Mouse (Mus musculus) MEL (cell line): ENCODE measurements around the gene Cmtr2. TPM values are rescaled to one million over a fixed set of nuclear protein-coding genes. Genes with fewer than 3 reads are reported as not detected.

ENCODE experiments used
- DNase-seq: peaks from one replicate; pipeline ENCODE4 v3.0.0; 2011; ENCODE audit warnings: low read depth, low spot score
- H3K27ac ChIP-seq: 2 replicates; pipeline ENCODE4 v1.5.1; 2012; ENCODE audit warnings: low read depth, mild to moderate bottlenecking, control low read depth, low read length, moderate library complexity; ENCODE audit not compliant: control insufficient read depth
- H3K27me3 ChIP-seq, 2 experiments: fragments of 150-350 bp in 1 of 2; sonication (generic) in 1 of 2; 2 replicates each; pipeline ENCODE4 v1.6.1; 2012; ENCODE audit warnings: low read length in 2 of 2, mild to moderate bottlenecking in 2 of 2, improper control_type of control experiment in 1 of 2, moderate library complexity in 1 of 2; ENCODE audit not compliant: insufficient read depth in 2 of 2, control insufficient read depth in 1 of 2
- H3K36me3 ChIP-seq, 2 experiments: 2 replicates each; pipeline ENCODE4 v1.6.1; 2012 to 2014; ENCODE audit warnings: low read length in 2 of 2, improper control_type of control experiment in 1 of 2, inconsistent platforms in 1 of 2, mild to moderate bottlenecking in 1 of 2; ENCODE audit not compliant: insufficient read depth in 2 of 2, control insufficient read depth in 1 of 2
- H3K4me1 ChIP-seq, 2 experiments: fragments of 150-350 bp in 1 of 2; sonication (generic) in 1 of 2; 2 replicates each; pipeline ENCODE4 v1.6.1; 2012; ENCODE audit warnings: low read length in 2 of 2, improper control_type of control experiment in 1 of 2, mild to moderate bottlenecking in 1 of 2; ENCODE audit not compliant: insufficient read depth in 2 of 2, control insufficient read depth in 1 of 2
- H3K4me3 ChIP-seq, 2 experiments: fragments of 150-350 bp in 1 of 2; sonication (generic) in 1 of 2; 2 replicates each; pipeline ENCODE4 v1.5.1; 2012; ENCODE audit warnings: low read depth in 2 of 2, low read length in 2 of 2, mild to moderate bottlenecking in 2 of 2, moderate library complexity in 2 of 2, control low read depth in 1 of 2, improper control_type of control experiment in 1 of 2; ENCODE audit not compliant: control insufficient read depth in 1 of 2, insufficient read depth in 1 of 2
- H3K79me2 ChIP-seq: 2 replicates; pipeline ENCODE4 v1.6.1; 2012; ENCODE audit warnings: mild to moderate bottlenecking, low read length, moderate library complexity; ENCODE audit not compliant: control insufficient read depth, poor library complexity, insufficient read depth
- H3K9ac ChIP-seq: 2 replicates; pipeline ENCODE4 v1.6.1; 2012; ENCODE audit warnings: low read depth, mild to moderate bottlenecking, control low read depth, low read length, moderate library complexity; ENCODE audit not compliant: control insufficient read depth, poor library complexity, severe bottlenecking
- H3K9me3 ChIP-seq: fragments of 150-350 bp; sonication (generic); replicated peaks from 2 replicates; pipeline ENCODE4 v1.6.1; 2012; ENCODE audit warnings: mild to moderate bottlenecking, low read length, improper control_type of control experiment, moderate library complexity; ENCODE audit not compliant: insufficient read depth
- BHLHE40 ChIP-seq: IDR thresholded peaks from 2 replicates; pipeline ENCODE4 v1.6.1; 2012; ENCODE audit warnings: low read depth, mild to moderate bottlenecking, inconsistent platforms, low read length, improper control_type of control experiment, borderline replicate concordance
- CHD1 ChIP-seq: IDR thresholded peaks from 2 replicates; pipeline ENCODE4 v1.6.1; 2012; ENCODE audit warnings: low read depth, mild to moderate bottlenecking, inconsistent platforms, low read length, improper control_type of control experiment
- CHD2 ChIP-seq: IDR thresholded peaks from 2 replicates; pipeline ENCODE4 v1.6.1; 2011; ENCODE audit warnings: low read length, improper control_type of control experiment
- ELF1 ChIP-seq: IDR thresholded peaks from 2 replicates; pipeline ENCODE4 v1.6.1; 2014; ENCODE audit warnings: low read depth, mild to moderate bottlenecking, inconsistent platforms, low read length, improper control_type of control experiment, moderate library complexity
- EP300 ChIP-seq, 2 experiments: IDR thresholded peaks; 2 replicates each; pipeline ENCODE4 v1.6.1; 2011; ENCODE audit warnings: improper control_type of control experiment in 2 of 2, low read length in 2 of 2, low read depth in 1 of 2, mild to moderate bottlenecking in 1 of 2
- ETS1 ChIP-seq: IDR thresholded peaks from 2 replicates; pipeline ENCODE4 v1.6.1; 2012; ENCODE audit warnings: low read depth, mild to moderate bottlenecking, inconsistent platforms, low read length, improper control_type of control experiment, moderate library complexity
- GABPA ChIP-seq: IDR thresholded peaks from 2 replicates; pipeline ENCODE4 v1.6.1; 2012; ENCODE audit warnings: low read depth, mild to moderate bottlenecking, inconsistent platforms, low read length, improper control_type of control experiment, moderate library complexity
- GATA1 ChIP-seq: IDR thresholded peaks from 2 replicates; pipeline ENCODE4 v1.6.1; 2011; ENCODE audit warnings: low read depth, low read length, improper control_type of control experiment
- HCFC1 ChIP-seq: IDR thresholded peaks from 2 replicates; pipeline ENCODE4 v1.6.1; 2012; ENCODE audit warnings: low read depth, mild to moderate bottlenecking, inconsistent platforms, low read length, improper control_type of control experiment, moderate library complexity
- JUND ChIP-seq: IDR thresholded peaks from 2 replicates; pipeline ENCODE4 v1.6.1; 2011; ENCODE audit warnings: low read depth, mild to moderate bottlenecking, improper control_type of control experiment, low read length
- KAT2A ChIP-seq: conservative IDR thresholded peaks from 2 replicates; pipeline ENCODE4 v1.6.1; 2012; ENCODE audit warnings: low read depth, low read length, improper control_type of control experiment, inconsistent platforms
- MAFK ChIP-seq: IDR thresholded peaks from 2 replicates; pipeline ENCODE4 v1.6.1; 2011; ENCODE audit warnings: low read depth, mild to moderate bottlenecking, low read length, improper control_type of control experiment, borderline replicate concordance
- MAX ChIP-seq: IDR thresholded peaks from 2 replicates; pipeline ENCODE4 v1.6.1; 2011; ENCODE audit warnings: low read length, improper control_type of control experiment
- MXI1 ChIP-seq: IDR thresholded peaks from 2 replicates; pipeline ENCODE4 v1.6.1; 2011; ENCODE audit warnings: mild to moderate bottlenecking, low read depth, low read length, improper control_type of control experiment
- MYC ChIP-seq: IDR thresholded peaks from 2 replicates; pipeline ENCODE4 v1.6.1; 2011; ENCODE audit warnings: low read depth, mild to moderate bottlenecking, low read length, improper control_type of control experiment, moderate library complexity
- POLR2A ChIP-seq, 2 experiments: IDR thresholded peaks; 2 replicates each; pipeline ENCODE4 v1.6.1; 2011 to 2012; ENCODE audit warnings: low read length in 2 of 2, mild to moderate bottlenecking in 2 of 2, control low read depth in 1 of 2, improper control_type of control experiment in 1 of 2, low read depth in 1 of 2, moderate library complexity in 1 of 2; ENCODE audit not compliant: control insufficient read depth in 1 of 2, insufficient read depth in 1 of 2, poor library complexity in 1 of 2
- POLR2AphosphoS2 ChIP-seq: IDR thresholded peaks from 2 replicates; pipeline ENCODE4 v1.6.1; 2011; ENCODE audit warnings: low read length, improper control_type of control experiment
- POLR2AphosphoS5 ChIP-seq: IDR thresholded peaks from 2 replicates; pipeline ENCODE4 v1.6.1; 2012; ENCODE audit warnings: low read depth, borderline replicate concordance, mild to moderate bottlenecking, inconsistent platforms, low read length, moderate library complexity, mixed read lengths
- RAD21 ChIP-seq: IDR thresholded peaks from 2 replicates; pipeline ENCODE4 v1.6.1; 2011; ENCODE audit warnings: mild to moderate bottlenecking, low read depth, low read length, improper control_type of control experiment
- SIN3A ChIP-seq: IDR thresholded peaks from 2 replicates; pipeline ENCODE4 v1.6.1; 2012; ENCODE audit warnings: low read length, improper control_type of control experiment, inconsistent platforms
- SMC3 ChIP-seq: IDR thresholded peaks from 2 replicates; pipeline ENCODE4 v1.6.1; 2011; ENCODE audit warnings: low read depth, low read length, improper control_type of control experiment
- TAL1 ChIP-seq: IDR thresholded peaks from 2 replicates; pipeline ENCODE4 v1.6.1; 2012; ENCODE audit warnings: mild to moderate bottlenecking, inconsistent platforms, low read length, moderate library complexity, mixed read lengths
- USF1 ChIP-seq: IDR thresholded peaks from 2 replicates; pipeline ENCODE4 v1.6.1; 2014; ENCODE audit warnings: low read depth, mild to moderate bottlenecking, inconsistent platforms, low read length, improper control_type of control experiment, moderate library complexity
- USF2 ChIP-seq, 2 experiments: IDR thresholded peaks; 2 replicates each; pipeline ENCODE4 v1.6.1; 2011 to 2012; ENCODE audit warnings: improper control_type of control experiment in 2 of 2, low read length in 2 of 2, borderline replicate concordance in 1 of 2, inconsistent platforms in 1 of 2, low read depth in 1 of 2, mild to moderate bottlenecking in 1 of 2; ENCODE audit not compliant: insufficient read depth in 1 of 2
- ZC3H11A ChIP-seq: IDR thresholded peaks from 2 replicates; pipeline ENCODE4 v1.6.1; 2012; ENCODE audit warnings: low read depth, mild to moderate bottlenecking, inconsistent platforms, low read length, improper control_type of control experiment
- ZMIZ1 ChIP-seq: IDR thresholded peaks from 2 replicates; pipeline ENCODE4 v1.6.1; 2012; ENCODE audit warnings: low read depth, mild to moderate bottlenecking, inconsistent platforms, low read length, improper control_type of control experiment, moderate library complexity
- ZNF384 ChIP-seq: IDR thresholded peaks from 2 replicates; pipeline ENCODE4 v1.6.1; 2012; ENCODE audit warnings: low read depth, mild to moderate bottlenecking, inconsistent platforms, low read length, improper control_type of control experiment
- polyA plus RNA-seq, 2 experiments: library from polyadenylated mRNA; stranded (reverse) in 1 of 2; unstranded in 1 of 2; fragments of >175 nt in 1 of 2; fragments of >200 nt in 1 of 2; gene quantifications; 2 replicates each; pipeline versions ENCODE4 v1.2.1 to v1.2.4; 2012; ENCODE audit warnings: low replicate concordance in 2 of 2, low read depth in 1 of 2; ENCODE audit not compliant: insufficient read length in 2 of 2, insufficient read depth in 1 of 2, missing spikeins in 1 of 2
- total RNA-seq: library from RNA; depleted of rRNA; stranded (reverse); fragments of 300-350 nt; gene quantifications from 2 replicates; pipeline ENCODE4 v1.2.3, GENCODE M21; 2012

Cmtr2 gene
- total and polyA plus RNA-seq, 3 experiments, result 11.6 to 23.5 TPM; not detected in 1

GRCm38 (mm10) chr8:110182735-110183367 lies 32.6 kb upstream of the Cmtr2 start:
- DNase-seq, result no peak
- TF ChIP-seq MAX (no peak), SMC3 (no peak), MYC (no peak), EP300 (IDR thresholded peaks at IDR 0.05; ENCODE audit: low read depth in 1 of 2, low read length in 2 of 2) (no peak), JUND (no peak), ZC3H11A (no peak), ETS1 (no peak), MXI1 (no peak), CHD1 (no peak), POLR2AphosphoS5 (no peak), TAL1 (no peak), POLR2AphosphoS2 (no peak), MAFK (no peak), KAT2A (no peak), POLR2A (IDR thresholded peaks at IDR 0.05; ENCODE audit: control insufficient read depth in 1 of 2, insufficient read depth in 1 of 2, low read depth in 1 of 2, low read length in 2 of 2, poor library complexity in 1 of 2) (no peak), SIN3A (no peak), ZNF384 (no peak), GABPA (no peak), USF1 (no peak)
- Histone ChIP-seq H3K27me3 (no peaks in the 10 kb centered on the region), H3K4me1 (no peaks in the 10 kb centered on the region), H3K27ac (no peak overlapping the region), H3K9me3 (no peaks in the 10 kb centered on the region), H3K79me2 (no peaks in the 10 kb centered on the region), H3K9ac (no peak overlapping the region), H3K36me3 (no peaks in the 10 kb centered on the region), H3K4me3 (no peak overlapping the region)

GRCm38 (mm10) chr8:110183748-110184147 lies 31.7 kb upstream of the Cmtr2 start:
- no peaks in the 10 kb centered on the region for H3K27me3 ChIP-seq
- H3K36me3 ChIP-seq, result no peaks in the 10 kb centered on the region
- H3K9me3 ChIP-seq, result no peaks in the 10 kb centered on the region
- no peak for DNase-seq
- H3K9ac ChIP-seq, result no peak overlapping the region
- H3K4me1 ChIP-seq, result no peaks in the 10 kb centered on the region
- no peak overlapping the region for H3K27ac ChIP-seq
- no peak for TF ChIP-seq ZC3H11A
- TF ChIP-seq CHD1, result no peak
- no peak for TF ChIP-seq JUND
- no peak for TF ChIP-seq CHD2
- TF ChIP-seq MYC, result no peak
- no peak for TF ChIP-seq GATA1
- TF ChIP-seq KAT2A, result no peak
- no peak for TF ChIP-seq RAD21
- TF ChIP-seq ETS1, result no peak
- TF ChIP-seq BHLHE40, result no peak
- TF ChIP-seq HCFC1, result no peak
- TF ChIP-seq MXI1, result no peak
- TF ChIP-seq ELF1, result no peak
- TF ChIP-seq ZMIZ1, result no peak
- TF ChIP-seq USF2 (IDR thresholded peaks at IDR 0.05; ENCODE audit: borderline replicate concordance in 1 of 2, insufficient read depth in 1 of 2, low read depth in 1 of 2, low read length in 2 of 2), result no peak
- no peak overlapping the region for H3K4me3 ChIP-seq
- H3K79me2 ChIP-seq, result no peaks in the 10 kb centered on the region
